Mouse (Mus musculus): Measurements from ENCODE around the gene Fam89b.
"Not testable (repeated sequence)": the region's sequence is repeated elsewhere in the genome, so short reads cannot be mapped to it uniquely, and the experiment has no call there.

The Fam89b gene

DNA sequence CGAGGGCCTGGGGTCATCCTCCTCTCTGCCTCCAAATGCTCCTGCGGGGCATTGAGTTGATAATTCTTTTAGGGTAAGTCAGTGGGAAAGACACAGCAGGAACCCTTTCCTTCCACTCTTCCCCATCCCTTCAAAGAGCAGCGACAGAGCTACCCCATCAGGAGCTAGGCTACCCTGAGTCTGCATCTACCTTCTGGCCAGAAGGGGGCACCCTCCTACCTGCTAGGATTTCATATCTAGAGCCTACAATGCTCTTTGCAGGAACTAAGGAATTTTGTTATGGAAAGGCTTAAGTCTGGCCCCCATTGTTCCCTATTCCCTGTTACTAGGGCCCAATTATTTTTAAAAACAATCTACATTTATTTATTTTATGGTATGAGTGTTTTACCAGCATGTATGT lies 18.2 kb downstream of the Fam89b start:
- peak; percentile 63 for DNase-seq (ENCODE audit: low read depth)

DNA sequence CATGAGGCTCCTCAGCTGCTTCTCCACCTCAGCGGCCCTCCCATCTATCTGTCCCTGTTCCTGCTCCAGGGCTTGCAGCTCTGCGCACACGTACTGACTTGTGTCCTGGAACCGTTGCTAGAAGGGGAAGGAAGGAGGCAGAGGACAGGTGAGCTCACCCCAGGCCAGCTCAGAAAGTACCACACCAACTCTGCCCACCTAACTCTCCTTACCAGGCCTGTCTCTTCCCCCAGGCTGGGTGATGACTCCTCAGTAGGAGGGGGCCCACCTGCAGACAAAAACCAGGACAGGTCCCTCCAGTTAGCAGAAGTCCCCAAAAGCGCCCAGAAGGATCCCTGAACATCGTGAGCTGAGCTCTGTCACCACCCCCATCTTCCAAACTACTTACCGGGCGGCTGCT lies 18.9 kb downstream of the Fam89b start:
- no peak for DNase-seq (ENCODE audit: low read depth)

DNA sequence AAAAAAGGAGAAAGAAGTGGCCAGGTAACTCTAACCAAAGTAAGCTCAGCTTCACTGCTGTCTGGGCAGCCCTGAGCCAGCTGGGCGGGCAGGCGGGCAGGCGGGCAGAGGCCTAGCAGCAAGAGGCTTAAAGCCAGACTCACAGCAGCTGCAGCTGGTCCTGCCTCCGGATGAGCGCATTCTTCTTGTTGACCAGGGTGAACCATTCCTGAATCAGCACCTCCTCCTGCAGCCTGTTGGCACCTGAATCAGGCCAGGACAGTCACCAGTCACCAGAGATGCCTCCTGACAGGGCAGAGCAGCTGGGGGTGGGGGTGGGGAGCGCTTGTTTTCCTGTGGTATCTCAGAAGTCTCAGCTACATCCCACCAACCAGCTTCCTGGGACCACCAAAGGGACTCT lies 19.4 kb downstream of the Fam89b start:
- DNase-seq (ENCODE audit: low read depth) = no peak

DNA sequence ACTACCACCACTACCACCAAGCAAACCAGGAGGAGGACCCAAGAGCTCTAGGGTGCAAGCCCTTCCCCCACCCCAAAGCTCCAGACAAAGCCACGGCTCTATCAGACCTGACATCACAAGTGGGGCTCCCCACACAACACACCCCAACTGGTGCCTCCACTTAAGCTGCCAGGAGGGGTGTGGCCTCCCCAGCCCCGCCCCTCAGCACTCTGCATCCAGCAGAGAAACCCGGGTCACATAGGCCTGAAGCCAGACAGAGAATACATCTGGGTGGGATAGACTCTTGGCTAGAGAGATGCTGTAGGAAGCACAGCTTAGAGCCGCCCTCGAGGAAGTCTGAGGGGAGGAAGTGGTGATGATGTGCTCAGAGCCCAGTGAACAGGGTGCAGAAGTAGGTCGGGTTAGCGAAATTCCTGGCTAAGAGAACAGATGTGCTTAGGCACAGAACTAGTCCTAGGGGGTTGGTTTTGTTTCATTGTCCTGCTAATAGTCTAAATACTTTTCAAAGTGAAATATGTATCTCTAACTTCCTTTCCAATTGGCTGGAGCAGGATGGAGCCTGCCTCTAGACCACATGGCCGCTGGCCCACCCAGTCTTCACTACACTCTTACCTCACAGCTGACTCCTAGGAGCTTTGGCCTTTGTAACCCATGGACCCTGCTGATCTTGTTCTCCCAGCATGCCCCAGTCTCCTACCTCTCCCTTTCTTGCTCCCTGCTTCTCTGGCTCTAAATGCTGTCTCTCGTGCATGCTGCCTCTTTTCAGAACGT lies 24.5 kb downstream of the Fam89b start:
- DNase-seq (ENCODE audit: low read depth) = peak; percentile 34

DNA sequence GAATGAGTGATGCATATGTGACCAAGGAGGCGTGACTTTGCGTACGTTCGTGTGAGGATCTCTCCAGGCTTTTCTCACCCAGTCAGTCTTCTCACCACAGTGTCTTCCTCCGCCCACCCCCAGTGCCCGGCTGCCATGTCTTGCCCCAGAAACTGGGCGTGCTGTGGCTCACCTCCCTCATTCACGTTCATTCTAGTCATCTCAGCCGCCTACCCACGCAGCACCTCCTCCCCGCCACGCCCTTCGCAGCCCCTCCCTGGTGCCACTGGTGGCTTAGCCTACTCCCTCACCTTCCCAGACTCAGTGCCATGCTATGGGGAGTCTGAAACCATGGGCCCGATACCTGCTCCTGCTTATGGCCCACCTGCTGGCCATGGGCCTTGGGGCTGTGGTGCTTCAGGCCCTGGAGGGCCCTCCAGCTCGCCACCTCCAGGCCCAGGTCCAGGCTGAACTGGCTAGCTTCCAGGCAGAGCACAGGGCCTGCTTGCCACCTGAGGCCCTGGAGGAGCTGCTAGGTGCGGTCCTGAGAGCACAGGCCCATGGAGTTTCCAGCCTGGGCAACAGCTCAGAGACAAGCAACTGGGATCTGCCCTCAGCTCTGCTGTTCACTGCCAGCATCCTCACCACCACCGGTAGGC lies 25.2 kb downstream of the Fam89b start, which contains the start of gene Kcnk7:
TSS of gene Kcnk7 (plus strand) at position 205 of the 638 bp plus-strand sequence.
- no peak for DNase-seq (ENCODE audit: low read depth)

DNA sequence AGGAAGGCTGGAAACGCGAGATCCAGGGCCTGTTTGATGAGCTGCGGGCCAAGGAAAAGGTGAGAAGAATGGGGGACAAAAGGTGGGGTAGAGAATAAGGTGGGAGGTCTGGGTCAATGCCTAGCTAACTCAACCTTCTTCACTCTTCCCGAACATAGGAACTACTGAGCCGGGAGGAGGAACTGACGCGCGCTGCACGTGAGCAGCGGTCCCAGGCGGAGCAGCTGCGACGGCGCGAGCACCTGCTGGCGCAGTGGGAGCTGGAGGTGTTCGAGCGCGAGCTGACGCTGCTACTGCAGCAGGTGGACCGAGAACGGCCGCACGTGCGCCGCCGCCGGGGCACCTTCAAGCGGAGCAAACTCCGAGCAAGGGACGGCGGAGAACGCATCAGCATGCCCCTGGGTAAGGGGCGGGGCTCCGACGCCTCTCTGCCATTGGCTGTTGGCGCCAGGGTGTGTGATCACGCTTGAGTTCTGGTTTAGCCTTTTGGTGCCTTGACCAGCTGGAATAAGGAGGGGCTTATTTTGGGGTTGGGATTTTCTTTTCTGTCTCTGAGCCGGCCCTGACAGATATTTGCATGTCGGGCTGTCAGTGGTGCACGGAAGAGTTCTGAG lies 33.5 kb downstream of the Fam89b start:
- no peak for DNase-seq (ENCODE audit: low read depth)

DNA sequence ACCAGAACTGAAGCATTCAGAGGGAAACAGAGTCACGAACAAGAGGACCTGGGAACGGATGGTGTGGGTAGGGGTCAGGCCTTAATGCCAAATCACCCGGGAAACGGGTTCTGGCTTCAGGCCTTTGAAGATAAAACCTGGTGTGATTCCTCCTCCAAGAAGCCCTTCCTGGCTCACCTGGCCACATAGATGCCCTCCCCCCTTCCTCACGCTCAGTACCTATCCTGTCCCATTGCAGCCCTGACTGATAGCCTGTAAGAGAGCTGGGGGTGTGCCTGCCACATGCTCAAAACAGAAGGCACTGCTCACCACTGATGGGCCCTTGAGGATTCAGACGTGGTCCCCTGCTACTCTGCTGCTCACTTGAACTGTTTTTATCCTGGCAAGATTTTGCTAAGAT lies 35.7 kb downstream of the Fam89b start:
- DNase-seq (ENCODE audit: low read depth) = no peak

DNA sequence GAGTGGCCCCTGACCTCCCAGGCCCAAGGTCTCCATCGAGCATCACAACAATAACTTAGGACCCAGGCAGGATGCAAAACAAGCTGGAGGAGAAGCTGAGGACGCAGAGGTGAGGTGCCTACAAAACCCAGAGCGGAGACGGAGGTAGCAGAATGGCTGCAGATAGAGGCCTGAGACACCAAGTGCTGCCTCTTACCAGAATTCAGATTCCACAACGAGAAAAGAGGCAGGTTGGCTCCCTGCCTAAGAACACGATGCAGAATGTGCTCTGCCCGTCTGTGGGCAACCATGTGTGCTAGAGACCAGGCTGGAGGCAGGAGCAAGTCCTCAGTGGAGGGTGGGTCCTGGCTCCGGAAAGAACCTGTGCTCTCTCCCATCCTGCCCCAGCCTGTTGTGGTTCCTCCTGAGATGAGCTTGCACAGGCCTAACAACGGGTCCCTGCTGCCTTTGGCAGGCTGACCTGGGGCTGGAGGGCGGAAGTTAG lies 36.5 kb downstream of the Fam89b start:
- DNase-seq (ENCODE audit: low read depth) = no peak

DNA sequence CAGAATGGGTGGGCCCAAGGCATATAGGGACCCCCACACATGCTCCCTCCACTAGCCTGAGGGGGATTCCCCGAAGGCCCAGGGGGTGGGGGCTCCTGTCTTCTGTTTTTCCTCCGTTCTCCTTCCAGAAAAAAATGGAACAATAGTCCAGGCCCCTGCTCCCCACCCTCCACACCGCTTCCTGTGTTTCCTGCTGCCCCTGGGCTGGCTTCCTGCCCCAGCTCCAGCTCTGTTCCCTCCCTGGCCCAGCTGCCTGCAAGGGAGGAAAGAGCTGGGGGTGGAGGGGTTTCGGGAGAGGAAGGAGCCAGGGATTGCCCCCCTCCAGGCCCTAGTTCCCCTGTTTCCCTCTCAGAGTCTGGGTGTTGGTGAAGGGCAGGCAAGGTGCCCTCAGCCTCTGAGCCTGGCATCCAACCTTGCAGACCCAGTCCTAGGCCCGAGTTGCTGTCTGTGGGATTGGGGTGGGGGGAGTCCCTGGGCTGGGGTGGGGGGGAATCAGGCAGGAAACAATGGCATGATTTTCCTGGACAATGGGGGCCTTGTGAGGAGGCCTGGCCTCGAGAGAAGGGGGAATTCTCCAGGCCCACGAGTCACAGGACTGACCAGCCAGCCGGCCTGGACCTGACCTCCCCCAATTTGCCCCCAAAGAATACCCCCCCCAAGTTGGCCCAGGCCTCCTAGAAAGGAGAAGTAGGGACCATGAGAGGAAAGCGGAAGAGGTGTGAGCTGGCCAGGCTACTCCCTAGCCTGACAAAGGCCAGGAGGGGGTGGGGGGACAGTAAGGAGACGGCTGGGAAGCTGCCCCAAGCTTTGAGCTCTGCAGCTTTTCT lies 37.2 kb downstream of the Fam89b start:
- DNase-seq (ENCODE audit: low read depth) = peak; percentile 50

DNA sequence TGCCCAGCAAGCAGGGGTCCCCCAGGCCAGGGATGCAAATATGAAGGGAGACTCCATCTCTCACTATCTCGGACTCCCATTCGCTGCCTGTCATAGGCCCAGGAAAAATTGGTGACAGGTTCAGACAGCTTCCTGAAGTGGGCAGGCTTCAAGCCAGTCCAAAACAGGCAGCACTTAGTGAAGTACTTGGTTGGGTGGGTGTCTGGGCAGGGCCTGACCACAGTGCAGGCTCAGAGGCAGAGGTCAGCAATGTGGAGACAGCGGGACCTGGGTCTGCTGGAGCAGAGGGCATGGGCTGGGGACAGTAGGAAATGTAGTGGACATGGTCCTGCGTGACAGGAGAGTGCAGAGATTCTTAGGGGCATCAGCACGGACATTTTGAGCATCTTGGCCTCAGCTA lies 37.9 kb downstream of the Fam89b start:
- peak; percentile 31 for DNase-seq (ENCODE audit: low read depth)

DNA sequence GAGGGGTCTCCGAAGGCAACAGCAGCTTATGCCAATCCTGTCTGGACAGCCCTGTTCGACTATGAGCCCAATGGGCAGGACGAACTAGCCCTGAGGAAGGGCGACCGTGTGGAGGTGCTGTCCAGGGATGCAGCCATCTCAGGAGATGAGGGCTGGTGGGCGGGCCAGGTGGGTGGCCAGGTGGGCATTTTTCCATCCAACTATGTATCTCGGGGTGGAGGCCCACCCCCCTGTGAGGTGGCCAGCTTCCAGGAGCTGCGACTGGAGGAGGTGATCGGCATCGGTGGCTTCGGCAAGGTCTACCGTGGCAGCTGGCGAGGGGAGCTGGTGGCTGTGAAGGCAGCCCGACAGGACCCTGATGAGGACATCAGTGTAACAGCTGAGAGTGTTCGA lies 39.1 kb downstream of the Fam89b start:
- DNase-seq (ENCODE audit: low read depth) = no peak

DNA sequence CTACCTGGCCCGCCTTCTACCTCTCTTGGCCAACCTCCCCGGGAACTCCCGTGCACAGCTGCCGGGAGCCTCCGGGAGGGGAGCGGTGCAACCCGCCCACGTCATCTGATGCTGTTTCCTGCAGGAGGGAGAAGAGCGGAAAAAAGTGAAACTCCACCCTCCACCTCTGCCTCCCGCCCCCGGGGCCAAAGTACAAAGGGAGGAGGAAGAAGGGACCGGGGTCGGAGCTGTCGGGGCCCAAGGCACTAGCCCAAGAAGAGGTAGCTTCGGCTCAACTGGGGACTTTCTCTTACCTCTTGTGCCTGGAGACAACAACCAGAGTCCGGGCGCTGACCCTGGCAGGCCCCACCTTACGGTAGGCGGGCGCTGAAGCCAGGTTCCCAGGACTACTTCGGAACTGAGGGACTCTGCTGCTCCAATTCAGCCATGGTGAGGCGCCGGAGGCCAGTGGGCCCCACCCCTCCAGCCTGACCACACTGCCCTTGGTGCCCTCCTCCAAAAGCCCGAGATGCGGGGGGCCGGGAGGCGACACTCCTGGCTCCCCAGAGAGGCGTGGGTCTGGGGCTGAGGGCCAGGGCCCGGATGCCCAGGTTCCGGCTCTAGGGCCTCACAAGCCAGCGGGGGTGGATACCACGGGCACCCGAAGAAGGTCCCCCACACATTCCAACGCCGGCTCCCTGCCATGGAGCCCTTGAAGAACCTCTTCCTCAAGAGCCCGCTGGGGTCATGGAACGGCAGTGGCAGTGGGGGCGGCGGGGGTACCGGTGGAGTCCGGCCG lies 39.7 kb downstream of the Fam89b start:
- peak; percentile 92 for DNase-seq (ENCODE audit: low read depth)

DNA sequence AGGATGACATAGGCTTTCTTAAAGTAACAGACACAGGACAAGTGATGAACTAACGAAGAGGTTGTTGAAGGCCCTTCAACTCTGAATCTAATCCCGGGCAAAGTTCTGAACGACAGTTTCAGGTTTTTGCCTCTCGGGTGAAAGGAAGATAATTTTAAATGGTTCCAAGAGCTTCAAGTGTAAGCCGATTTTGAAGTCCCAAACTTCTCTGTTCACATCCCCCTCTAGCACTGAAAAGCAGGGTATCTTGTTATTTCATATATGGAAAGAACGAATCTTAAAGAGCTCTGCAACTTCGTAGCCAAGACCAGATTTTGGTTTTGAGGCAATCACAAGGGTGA lies 40.4 kb downstream of the Fam89b start:
- DNase-seq (ENCODE audit: low read depth) = no peak

DNA sequence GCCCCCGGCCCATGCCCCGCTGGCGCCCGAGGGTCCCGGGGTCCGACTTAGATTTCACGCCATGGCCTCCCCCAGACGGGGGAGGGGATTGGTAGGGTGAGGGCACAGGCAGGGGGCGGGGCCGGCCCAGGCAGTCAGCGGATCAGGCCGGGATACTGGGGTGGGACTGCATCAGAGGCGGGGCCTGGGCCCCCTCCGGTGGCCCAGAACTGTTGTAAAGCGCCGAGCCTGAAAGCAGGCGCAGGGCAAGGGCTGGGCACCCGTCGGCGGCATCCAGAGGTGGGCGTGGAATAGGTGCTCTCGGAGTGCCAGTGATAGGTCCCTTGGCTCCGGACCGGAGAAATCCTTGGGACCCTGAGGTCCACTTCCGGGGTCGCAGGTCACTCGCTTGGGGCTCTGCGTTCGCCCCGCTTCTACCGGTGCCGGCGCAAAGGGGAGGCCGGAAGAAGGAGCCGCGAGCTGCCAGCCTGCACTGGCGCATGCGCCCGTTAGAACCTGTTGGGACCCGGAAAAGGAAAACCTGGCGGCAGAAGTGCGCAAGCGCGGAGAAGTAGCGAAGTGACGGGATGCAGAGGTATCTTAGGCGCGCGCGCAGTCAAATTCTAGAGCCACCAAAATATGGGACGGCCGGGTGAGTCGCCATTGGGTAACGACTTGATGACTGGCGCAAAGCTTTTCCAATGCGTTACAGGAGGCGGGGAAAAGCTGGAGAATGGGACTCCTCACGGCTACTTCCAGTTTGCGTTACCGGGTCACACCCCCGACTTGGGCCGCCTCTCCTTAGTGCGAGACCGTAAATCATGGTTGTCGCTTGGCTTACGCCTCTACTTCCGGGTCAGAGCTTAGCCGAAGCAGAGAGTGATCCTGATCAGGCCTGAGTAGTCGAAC lies 41.0 kb downstream of the Fam89b start, which contains the start of the genes Map3k11 and Pcnx3:
TSS of gene Map3k11 (plus strand) at position 543 of the 888 bp plus-strand sequence.
TSS of gene Pcnx3 (minus strand) at position 709 of the 888 bp plus-strand sequence.
- peak; percentile 99 for DNase-seq (ENCODE audit: low read depth)

DNA sequence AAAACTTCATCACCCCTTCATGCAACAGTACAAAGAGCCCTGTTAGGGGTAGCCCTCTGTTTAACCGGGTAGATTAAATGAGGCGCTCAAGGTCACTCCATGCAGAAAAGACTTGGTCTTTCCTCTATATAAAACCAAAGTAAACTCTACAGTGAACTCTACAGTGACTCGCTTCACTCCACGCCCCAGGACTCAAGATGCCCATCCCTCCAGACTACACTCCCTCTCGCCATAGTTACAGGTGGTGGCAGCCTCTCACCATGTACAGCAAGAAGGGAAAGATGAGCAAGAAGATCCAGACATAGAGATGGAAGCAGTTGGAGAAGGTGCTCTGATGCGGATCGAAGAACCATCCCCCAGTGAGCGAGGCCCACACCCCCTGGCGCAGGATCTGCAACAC lies 41.7 kb downstream of the Fam89b start:
- DNase-seq (ENCODE audit: low read depth) = no peak

DNA sequence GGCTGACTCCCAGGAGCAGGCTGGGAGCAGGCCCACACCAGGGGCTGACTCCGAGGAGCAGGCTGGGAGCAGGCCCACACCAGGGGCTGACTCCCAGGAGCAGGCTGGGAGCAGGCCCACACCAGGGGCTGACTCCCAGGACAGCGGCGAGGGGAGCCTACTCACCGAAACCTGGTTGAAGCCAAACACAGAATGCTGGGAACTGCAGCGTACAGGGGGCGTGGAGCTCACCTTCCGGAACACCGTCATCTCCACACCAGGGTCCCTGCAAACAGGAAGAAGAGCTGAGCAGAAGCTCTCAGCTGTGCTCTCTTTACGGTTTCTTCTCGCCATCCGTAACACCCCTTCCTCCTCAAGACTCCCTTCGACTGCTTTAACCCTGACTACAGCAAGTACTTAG lies 42.5 kb downstream of the Fam89b start:
- not testable (repeated sequence) for DNase-seq (ENCODE audit: low read depth)

DNA sequence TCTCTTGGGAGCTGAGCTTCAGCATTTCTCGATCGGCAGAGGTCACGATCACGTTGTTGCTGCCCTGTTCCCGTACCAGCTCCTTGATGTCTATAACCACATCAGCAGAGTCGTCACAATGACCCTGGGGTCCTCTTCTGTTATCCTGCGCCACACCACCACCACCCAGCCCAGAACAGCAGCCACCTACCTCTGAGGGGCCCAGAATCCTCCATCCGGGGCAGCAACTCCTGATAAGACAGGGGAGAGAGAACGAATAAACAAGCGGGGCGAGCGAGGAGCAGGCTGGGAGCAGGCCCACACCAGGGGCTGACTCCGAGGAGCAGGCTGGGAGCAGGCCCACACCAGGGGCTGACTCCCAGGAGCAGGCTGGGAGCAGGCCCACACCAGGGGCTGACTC lies 43.0 kb downstream of the Fam89b start:
- no peak for DNase-seq (ENCODE audit: low read depth)

DNA sequence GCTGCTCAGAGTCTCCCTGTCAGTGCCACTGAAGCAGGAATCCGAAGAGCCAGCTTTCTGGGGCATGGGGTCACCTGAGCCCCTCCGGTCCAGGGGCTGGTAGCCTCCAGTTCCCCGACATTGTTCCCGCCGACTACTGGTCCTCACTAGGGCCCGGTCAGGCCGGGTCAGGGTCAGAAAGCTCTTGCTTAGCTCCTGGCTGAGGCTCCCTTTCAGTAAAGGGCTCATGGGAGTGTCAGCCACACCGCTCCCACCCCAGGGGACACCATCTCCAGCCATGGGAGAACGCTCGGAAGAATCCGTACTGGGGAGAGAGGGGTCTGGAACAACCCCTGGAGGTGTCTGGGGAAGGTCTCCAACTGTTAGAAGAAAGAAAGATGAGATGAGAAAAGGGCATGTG lies 43.6 kb downstream of the Fam89b start:
- DNase-seq (ENCODE audit: low read depth) = no peak

DNA sequence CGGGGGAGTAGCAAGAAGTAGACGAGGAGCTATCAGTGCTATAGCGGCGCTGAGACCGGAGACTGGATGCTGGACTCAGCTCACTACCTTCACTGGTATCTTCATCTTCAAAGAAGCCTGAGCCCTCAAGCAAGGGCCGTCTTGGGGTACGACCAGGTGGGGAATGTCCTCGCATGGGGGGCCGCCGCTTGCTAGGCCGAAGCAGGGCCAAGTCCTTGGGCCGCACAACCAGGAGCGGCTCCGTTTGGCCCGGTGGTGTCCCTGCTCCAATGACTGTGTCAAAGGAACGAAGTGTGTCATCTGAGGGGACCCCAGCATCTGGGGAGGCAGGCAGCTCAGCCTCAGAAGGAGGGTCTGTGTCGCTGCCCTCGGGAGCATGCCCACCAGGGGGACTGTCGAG lies 44.0 kb downstream of the Fam89b start:
- no peak for DNase-seq (ENCODE audit: low read depth)

DNA sequence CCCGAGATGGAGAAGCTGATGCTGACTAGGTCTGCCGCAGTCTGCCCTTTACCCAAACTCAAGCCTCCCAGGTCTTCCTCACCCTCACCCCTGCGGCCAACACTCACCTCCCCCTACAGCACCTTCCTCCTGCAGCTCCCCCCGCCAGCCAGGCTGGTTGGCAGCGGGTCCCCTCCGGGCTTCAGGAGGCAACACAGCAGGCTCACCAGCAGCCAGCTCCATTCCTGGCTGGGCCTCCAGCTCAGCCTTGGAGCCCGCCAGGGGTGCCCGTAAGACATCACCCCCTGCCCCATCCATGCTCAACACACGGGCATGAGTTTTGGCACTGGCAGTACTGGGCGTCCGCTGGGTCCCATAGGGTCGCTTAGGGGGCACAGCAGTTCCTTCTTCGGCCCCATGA lies 44.5 kb downstream of the Fam89b start:
- DNase-seq (ENCODE audit: low read depth) = no peak

Measured in 416B (cell line).